Mouse (Mus musculus) cortical plate, adult 2 months (tissue): ENCODE data around the gene Cadm4.

ENCODE experiments used
- CTCF ChIP-seq: fragments of 200-500 bp; IDR thresholded peaks from 2 replicates; pipeline ENCODE4 v1.5.1; 2011; ENCODE audit warnings: mild to moderate bottlenecking, control low read depth, low read length; ENCODE audit not compliant: insufficient read depth; ENCODE audit errors: extremely low read depth
- POLR2A ChIP-seq: fragments of 200-500 bp; IDR thresholded peaks from 2 replicates; pipeline ENCODE4 v1.6.1; 2011; ENCODE audit warnings: mild to moderate bottlenecking, low read length, control low read depth; ENCODE audit not compliant: insufficient read depth; ENCODE audit errors: extremely low read depth

DNA sequence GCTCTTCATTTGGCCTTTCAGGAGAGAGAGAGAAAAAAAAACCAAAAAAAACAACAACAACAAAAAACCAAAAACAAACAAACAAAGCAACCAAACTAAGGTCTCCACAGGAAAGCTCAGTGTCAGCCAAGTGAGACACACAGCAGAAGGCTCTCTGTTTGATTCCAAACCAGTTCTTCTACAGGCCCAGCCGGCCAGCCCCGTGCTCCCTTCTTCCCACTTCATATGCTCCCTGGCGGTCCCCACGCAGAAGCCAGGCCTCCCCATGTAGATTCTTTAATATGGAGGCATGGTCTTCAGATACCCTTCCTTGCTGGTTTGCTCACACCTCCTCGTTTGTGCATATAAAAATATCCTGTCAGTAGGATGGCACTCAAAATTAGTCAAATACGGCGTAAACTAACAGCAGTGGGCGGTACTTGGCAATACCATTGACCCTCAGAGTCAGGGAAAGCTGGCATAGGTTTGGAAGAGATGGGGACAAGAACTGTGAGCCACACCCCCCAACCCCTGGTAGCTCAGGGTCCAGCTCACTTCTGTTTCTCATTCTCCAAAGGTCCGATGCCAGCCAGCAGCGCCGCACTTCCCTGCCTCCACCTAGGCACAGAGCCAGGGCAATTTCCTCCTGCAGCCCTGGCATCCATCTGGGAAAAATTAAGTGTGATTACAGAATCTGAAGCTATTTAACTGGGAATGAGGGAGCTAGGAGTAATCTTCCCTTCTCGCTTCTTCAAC lies 44.0 kb downstream of the Cadm4 start:
- TF ChIP-seq CTCF (no peak), POLR2A (no peak)
